Mouse (Mus musculus) right cerebral cortex, postnatal 4 days (tissue): ENCODE results near the gene Vps45.

Source experiments
- DNase-seq: peaks from one replicate; pipeline ENCODE4 v3.0.0-alpha.2; 2022

The Vps45 gene

DNA sequence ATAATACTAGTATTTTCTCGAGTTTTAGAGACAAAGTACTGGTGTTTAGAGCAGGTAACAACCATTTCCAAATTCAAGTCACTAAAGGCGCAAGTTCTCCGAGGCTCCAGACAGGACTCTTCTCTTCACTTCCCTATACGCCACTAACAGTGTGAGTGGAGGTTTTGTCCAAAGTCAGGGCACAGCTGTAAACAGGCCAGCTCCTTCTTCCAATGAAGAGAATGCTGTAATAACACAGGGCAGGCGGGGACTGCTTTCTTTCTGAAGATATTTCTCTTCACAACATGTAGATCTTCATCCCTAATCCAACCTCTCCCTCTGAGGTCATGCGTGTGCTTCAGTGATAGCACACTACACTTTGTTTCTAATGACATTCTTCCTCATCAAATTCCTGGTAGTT, 21.5 kb downstream of the Vps45 start:
- DNase-seq: no peak

DNA sequence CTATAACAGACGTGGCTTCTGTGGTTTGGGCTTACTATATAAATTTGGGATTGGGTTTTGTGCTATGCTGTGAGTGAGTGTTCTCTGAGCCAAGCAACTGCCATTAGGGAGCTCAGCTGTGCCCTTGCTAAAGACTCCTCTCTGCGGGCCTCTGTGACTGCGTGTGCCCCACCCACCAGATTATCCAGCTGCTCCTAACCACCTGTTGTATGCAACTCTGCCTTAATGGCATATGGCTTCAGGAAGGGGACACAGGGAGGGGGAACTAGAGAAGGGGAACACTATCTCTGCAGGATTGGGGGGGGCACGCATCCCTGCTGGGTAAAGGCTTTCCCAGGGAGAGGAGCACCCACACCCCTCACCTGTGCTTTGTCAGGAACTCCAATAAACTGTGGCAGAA, 25.2 kb downstream of the Vps45 start:
- DNase-seq: no peak

- DNase-seq: no peak
Observed at GRCm38 (mm10) chr3:96032652-96033017, 25.6 kb downstream of the Vps45 start.

GRCm38 (mm10) chr3:96031991-96032651, 26.1 kb downstream of the Vps45 start:
- DNase-seq: no peak

- no peak for DNase-seq
Observed at GRCm38 (mm10) chr3:96029766-96030165, 28.5 kb downstream of the Vps45 start.

DNA sequence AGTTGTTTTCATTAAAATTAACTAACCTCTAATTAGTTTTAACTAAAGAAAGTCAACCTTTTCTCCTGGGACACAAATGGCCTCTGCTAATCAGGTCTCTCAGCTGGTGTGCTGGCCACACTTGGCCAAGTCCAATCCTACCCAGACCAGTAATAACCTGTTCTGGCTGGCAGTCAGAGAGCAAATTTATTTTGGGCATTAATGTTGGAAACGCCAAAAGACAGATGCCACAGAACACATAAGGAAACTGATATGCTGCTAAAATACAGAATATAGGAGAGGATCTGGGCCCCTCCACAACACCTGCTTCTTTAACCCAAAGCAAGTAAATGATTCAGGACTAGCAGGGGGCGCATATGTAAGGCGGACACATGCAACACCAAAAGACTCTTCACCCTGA, 28.9 kb downstream of the Vps45 start:
- no peak for DNase-seq

- DNase-seq: no peak
Observed at GRCm38 (mm10) chr3:96027875-96028274, 30.4 kb downstream of the Vps45 start.

DNA sequence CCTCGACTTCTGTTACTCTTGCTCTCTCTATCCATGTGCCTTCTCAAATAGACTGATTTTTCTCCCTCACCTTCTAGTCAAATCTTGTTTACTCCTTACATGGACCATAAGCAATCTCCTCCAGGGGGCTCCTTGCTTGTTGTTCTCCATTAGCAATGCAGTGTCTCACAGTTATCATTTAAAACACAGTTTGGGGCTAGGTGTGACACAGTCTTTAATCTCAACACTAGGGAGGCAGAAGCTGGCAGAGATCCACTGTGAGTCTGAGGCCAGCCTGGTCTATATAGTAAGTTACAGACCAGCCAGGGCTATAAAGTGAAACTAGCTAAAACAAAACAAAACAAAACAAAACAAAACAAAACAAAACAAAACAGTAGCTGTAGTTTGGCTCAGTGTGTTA, 31.1 kb downstream of the Vps45 start:
- DNase-seq: no peak

DNA sequence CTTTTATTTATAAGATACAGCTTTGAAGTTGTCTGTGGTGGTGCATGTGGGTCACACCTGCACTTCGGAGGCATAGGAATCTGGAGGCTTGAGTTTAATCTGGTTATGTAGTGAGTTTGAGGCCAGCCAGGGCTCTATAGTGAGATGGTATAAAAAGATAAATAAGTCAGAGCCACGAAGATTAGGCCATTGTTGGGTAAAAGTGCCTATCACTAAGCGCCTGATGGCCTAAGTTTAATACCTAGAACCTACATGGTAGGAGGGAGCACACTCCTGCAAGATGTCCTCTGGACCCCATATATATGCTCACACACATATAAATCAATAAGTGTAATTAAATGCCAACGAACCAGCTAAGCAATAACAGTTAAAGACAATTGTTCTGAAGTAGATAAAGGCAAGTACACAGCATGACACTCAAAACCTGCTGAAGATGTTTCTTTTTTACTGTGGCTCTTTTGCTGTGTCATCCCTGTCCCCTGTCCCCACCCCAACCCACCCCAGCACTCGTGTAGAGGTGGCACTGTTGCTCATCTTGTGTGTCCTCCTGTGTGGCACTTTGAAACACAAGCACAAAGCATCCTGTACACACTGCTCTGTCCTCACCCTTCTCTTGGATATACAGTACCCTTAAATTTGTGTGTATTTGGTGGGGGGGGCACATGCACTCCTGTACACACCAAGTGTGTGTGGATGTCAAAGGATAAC, 36.7 kb downstream of the Vps45 start:
- no peak for DNase-seq

DNA sequence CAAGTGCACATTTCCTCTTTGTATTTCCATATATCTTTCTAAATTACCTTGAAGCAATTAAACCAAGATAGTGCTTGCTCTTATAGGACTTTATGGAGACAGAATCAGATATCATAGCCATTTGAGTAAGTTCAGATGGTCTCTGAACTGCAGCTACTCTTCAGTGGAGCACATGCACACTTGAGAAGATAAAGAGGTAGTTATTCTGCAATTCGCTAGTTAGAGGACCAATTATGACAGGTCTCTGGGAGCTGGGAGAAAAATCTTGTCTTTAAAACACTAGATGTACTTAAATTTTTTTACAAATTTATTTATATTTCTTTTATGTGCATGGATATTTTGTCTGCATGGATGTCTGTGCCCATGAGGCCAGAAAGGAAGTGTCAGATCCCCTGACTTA, 37.5 kb downstream of the Vps45 start:
- no peak for DNase-seq

GRCm38 (mm10) chr3:96017461-96017860, 40.8 kb downstream of the Vps45 start:
- no peak for DNase-seq

DNA sequence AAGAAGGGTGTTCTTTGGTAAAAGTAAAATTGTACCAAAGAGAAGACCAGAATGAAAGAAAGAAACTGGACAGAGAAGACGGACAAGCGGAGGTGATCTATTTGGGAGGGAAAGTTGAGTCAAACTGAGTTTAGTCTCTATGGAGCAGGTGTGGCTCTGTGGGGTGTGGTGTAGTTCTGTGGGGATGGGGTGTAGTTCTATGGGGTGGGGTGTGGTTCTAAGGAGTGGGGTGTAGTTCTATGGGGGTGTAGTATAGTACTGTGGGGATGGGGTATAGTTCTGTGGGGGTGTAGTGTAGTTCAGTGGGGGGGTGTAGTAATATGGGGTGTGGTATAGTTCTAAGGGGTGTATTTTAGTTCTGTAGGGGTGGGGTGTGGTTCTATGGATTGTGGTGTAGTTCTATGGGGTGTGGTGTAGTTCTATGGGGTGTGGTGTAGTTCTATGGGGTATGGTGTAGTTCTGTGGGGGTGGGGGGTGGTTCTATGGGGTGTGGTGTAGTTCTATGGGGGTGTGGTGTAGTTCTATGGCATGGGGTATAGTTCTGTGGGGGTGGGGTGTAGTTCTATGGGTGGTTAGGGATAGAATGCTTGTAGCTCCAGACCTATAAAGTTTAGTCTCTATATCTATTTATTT, 41.9 kb downstream of the Vps45 start:
- DNase-seq: no peak

- no peak for DNase-seq
Observed at GRCm38 (mm10) chr3:96015681-96016080, 42.6 kb downstream of the Vps45 start.

DNA sequence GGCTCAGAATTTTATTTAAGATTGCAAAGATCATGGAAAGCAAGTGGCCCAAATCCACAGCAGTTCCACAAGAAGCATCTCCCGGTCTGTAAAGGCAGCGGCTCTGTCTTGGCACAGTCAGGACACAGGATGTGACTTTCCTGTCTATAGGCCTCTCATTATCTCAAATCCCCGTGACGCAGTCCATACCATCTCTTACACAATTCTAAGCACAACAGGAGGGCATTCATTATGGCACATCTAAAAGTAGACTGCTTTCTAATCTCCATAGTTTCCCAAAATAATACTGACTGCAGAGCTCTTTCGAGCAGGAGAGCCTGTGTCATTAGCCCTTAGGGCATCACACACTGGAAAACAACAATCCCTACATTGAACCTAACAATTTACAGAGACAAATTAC, 45.5 kb downstream of the Vps45 start:
- no peak for DNase-seq

- no peak for DNase-seq
Observed at GRCm38 (mm10) chr3:96008463-96008862, 49.8 kb downstream of the Vps45 start.

GRCm38 (mm10) chr3:96001560-96001959, 56.7 kb downstream of the Vps45 start:
- no peak for DNase-seq

GRCm38 (mm10) chr3:96000921-96001501, 57.3 kb downstream of the Vps45 start:
- DNase-seq: no peak

DNA sequence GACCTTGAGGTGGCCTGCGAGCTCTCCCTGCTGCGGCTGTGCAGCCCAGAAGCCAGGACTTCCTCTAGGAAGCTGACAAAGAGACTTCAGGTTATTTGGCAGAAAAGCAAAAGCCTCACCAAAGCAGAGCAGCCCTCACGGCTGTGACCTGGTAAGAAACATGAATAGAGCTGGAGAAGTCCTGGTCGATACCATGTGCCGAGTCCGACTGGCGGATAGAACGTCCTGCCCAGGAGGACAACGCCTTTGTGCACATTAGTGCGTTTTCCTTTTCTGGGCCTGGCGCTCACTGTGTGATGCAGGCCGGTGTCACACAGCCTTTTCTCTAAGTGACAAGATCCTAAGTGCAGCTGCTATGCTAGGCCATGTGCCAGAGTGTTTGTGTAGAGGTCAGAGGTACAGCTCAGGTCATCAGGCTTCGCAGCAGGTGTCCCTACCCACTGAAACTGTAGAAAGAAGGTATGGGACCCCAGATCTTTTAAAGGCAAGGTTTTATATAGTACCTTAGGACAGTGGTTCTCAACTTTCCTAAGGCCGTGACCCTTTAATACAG, 58.1 kb downstream of the Vps45 start:
- DNase-seq: no peak

DNA sequence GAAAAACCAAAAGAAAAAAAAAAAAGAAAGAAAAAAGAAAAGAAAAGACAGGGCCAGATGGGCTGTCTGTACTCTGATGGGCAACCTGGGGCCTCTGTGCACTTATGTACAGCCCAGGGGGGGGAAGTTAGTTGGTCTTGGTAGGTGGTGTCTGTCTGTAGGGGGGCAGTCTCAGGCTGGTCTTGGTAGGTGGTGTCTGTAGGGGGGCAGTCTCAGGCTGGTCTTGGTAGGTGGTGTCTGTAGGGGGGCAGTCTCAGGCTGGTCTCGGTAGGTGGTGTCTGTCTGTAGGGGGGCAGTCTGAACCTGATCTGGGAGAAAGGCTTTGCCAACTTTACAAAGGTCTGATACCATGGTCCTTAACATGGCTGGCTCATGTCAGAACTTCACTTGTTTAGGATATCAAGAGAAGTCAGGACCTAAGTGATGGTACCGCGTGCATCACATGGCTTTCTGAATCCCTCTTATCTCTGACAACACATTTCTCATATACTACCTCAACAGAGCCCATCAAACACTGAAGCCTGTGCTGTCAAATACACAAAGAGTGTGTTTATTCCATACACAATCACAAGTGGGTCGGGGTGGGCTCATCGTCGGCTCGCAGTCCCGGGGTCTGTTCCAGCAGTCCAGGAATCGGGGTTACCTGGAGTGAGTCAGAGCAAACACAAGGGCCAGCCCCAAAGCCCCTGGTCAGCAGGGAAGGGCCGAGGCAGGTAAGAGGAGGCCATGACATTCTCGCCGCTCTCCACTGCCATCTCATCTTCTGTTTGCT, 58.8 kb downstream of the Vps45 start:
- DNase-seq: no peak

DNA sequence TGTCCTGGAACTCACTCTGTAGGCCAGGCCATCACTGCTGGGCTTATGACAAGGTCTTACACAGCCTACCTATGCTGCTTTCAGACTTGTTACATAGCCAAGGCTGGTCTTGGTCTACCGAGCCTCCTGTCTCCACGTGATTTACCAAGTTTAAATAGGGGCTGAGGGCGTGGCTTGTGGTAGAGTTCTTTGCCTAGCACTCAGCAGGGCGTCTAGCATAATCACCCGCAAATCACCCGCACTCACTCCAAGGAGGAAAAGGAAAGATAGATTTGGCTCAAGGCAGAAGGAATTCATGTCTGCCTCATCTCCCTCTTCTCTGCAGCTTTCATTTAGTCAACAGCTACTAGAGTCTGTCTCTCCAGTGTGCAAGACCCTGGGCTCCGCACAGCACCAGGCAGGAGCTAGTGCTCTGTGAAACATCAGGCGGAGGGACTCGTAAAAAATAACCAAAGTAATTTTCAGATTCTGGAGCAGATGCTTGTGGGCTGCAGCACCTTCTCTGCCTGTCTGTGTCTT, 61.0 kb downstream of the Vps45 start:
- no peak for DNase-seq

DNA sequence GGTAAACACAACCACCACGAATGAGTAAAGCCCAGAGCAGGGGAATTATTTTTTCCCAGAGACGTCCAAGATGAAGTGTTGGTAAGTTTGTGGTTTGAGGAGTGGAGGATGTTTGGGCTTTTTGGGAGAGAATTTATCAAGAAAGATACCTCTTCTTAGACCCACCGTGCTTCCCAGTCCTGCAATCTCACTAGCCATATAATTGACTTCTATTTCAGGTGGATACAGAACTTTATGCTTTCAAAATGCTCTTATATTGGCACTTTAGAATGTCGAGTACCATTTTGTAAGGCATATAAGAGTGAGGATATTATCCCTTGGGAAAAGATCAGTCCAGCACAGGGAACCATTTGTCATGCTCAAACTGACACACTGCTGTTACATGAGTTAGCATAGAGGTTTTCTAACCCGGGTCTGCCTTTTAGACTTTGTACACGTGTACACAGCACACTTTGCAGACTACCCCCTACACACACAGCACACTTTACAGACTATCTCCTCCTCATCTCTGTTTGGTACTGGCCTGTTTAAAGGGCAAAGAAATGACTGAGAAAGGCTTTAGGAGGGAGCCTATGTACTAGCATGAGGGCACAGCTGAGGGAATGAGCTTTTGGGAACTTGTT, 61.7 kb downstream of the Vps45 start:
- DNase-seq: no peak

- DNase-seq: peak; percentile 76
Observed at GRCm38 (mm10) chr3:95995802-95996428, 62.4 kb downstream of the Vps45 start, which contains the start of gene Plekho1. TSS of gene Plekho1 (minus strand) at chr3:95996001.
